Mouse (Mus musculus) embryonic facial prominence, embryonic 14.5 days (tissue): ENCODE results near the gene Hspb11. TPM values are rescaled to one million over a fixed set of nuclear protein-coding genes. Genes with fewer than 3 reads are reported as not detected.

Source experiments
- ATAC-seq: fragments of 200-750 bp; cut with Nextera tagmentation; 2 replicates; pipeline ENCODE4 v1.8.0; 2017; ENCODE audit warnings: low read depth, moderate number of reproducible peaks, moderate TSS enrichment
- DNase-seq: peaks from one replicate; pipeline ENCODE4 v3.0.0-alpha.2; 2015; ENCODE audit warnings: low spot score
- H3K27ac ChIP-seq: fragments of 300-500 bp; sonication (generic); replicated peaks from 2 replicates; pipeline ENCODE4 v1.5.1; 2014; ENCODE audit warnings: low read depth, mild to moderate bottlenecking, low read length, moderate library complexity
- H3K27me3 ChIP-seq: fragments of 300-500 bp; sonication (generic); replicated peaks from 2 replicates; pipeline ENCODE4 v1.6.1; 2014; ENCODE audit warnings: low read length; ENCODE audit not compliant: control insufficient read depth, insufficient read depth
- H3K36me3 ChIP-seq: fragments of 300-500 bp; sonication (generic); 2 replicates; pipeline ENCODE4 v1.6.1; 2014; ENCODE audit warnings: low read length, mixed read lengths; ENCODE audit not compliant: control insufficient read depth, insufficient read depth
- H3K4me1 ChIP-seq: fragments of 300-500 bp; sonication (generic); 2 replicates; pipeline ENCODE4 v1.6.1; 2014; ENCODE audit warnings: antibody characterized with exemption, low read length; ENCODE audit not compliant: control insufficient read depth, insufficient read depth
- H3K4me2 ChIP-seq: fragments of 300-500 bp; sonication (generic); 2 replicates; pipeline ENCODE4 v1.6.1; 2014; ENCODE audit warnings: low read depth, mild to moderate bottlenecking, low read length, moderate library complexity, mixed read lengths
- H3K4me3 ChIP-seq: fragments of 300-500 bp; sonication (generic); 2 replicates; pipeline ENCODE4 v1.5.1; 2014; ENCODE audit warnings: low read depth, mild to moderate bottlenecking, low read length
- H3K9ac ChIP-seq: fragments of 300-500 bp; sonication (generic); 2 replicates; pipeline ENCODE4 v1.6.1; 2014; ENCODE audit warnings: low read depth, mild to moderate bottlenecking, low read length, moderate library complexity, mixed read lengths
- H3K9me3 ChIP-seq: fragments of 300-500 bp; sonication (generic); 2 replicates; pipeline ENCODE4 v1.6.1; 2016; ENCODE audit warnings: low read length; ENCODE audit not compliant: control insufficient read depth
- WGBS: fragments of 180-500 bp; shearing (Covaris S2); extraction: QIAGEN DNeasy Blood & Tissue Kit; methylation state at CpG from one replicate; pipeline ENCODE4 v1.1.7; 2014; 5-methylcytosine and 5-hydroxymethylcytosine counted together
- polyA plus RNA-seq: library from polyadenylated mRNA; unstranded; fragments of >200 nt; fragmentation: Nextera tagmentation; extraction: Ambion mirVana; gene quantifications from 2 replicates; pipeline ENCODE4 v1.2.1, GENCODE M21; 2014

The Hspb11 gene
- polyA plus RNA-seq, 1 experiment from 2014 or later: 50.6 TPM

- Histone ChIP-seq H3K27ac (peak within 1 kb of the TSS; percentile 62), H3K9me3 (no peaks in the 10 kb centered on the region), H3K27me3 (no peaks in the 10 kb centered on the region), H3K36me3 (peaks cover 15% of the 10 kb centered on the region; the same call in 1 of the 2 replicates), H3K4me1 (peaks cover 9% of the 10 kb centered on the region; the same call in 1 of the 2 replicates), H3K4me3 (peak within 1 kb of the TSS; percentile 63), H3K9ac (peak within 1 kb of the TSS; percentile 68), H3K4me2 (peak within 1 kb of the TSS; percentile 80)
- ATAC-seq: peak; percentile 96
- under 1% methylated on average over 29 of the region's 29 CpGs for WGBS
- DNase-seq: peak; percentile 97
These were observed 60.5 kb downstream of the Hspb11 start, which contains the start of gene Yipf1 for GRCm38 (mm10) chr4:107313690-107314478. Gene Yipf1 (plus strand): TSS chr4:107314363.

GRCm38 (mm10) chr4:107314479-107314805, 61.0 kb downstream of the Hspb11 start:
- H3K27me3 ChIP-seq: no peaks in the 10 kb centered on the region
- H3K27ac ChIP-seq: no peak overlapping the region
- H3K4me2 ChIP-seq: peak overlapping the region; percentile 80
- ATAC-seq (no peak; the same call in 1 of the 2 replicates), DNase-seq (no peak)
- no peaks in the 10 kb centered on the region for H3K9me3 ChIP-seq
- peak overlapping the region; percentile 68 for H3K9ac ChIP-seq
- H3K36me3 ChIP-seq: peaks cover 20% of the 10 kb centered on the region
- peaks cover 9% of the 10 kb centered on the region; the same call in 1 of the 2 replicates for H3K4me1 ChIP-seq
- 9% methylated on average over 7 of the region's 7 CpGs for WGBS
- H3K4me3 ChIP-seq: peak overlapping the region; percentile 63

DNA sequence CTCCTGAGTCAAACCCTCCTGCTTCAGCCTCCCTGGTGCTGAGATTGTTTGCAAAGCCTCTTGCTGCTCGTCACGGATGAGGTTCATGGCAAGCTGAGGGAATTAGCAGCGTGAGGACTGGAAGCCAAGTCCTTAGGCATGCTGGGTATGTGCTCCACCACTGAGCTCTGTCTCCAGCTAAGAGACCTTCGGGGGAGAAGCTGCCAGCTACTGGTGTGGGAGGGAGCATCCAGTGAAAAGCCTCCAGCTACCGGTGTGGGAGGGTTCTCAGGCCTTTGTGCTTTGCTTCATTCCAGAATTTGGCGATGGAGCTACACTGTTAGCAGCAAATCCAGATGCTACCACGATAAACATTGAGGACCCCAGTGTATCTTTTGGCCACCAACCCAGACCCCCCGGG, 65.3 kb downstream of the Hspb11 start:
- ATAC-seq: no peak
- no peak overlapping the region for H3K27ac ChIP-seq
- H3K27me3 ChIP-seq: no peaks in the 10 kb centered on the region
- no peak overlapping the region for H3K4me3 ChIP-seq
- peaks cover 54% of the 10 kb centered on the region for H3K36me3 ChIP-seq
- no peak for DNase-seq
- no peak overlapping the region for H3K4me2 ChIP-seq
- peaks cover 6% of the 10 kb centered on the region; the same call in 1 of the 2 replicates for H3K4me1 ChIP-seq
- no peak overlapping the region for H3K9ac ChIP-seq
- 77% methylated on average over 8 of the region's 8 CpGs for WGBS
- no peaks in the 10 kb centered on the region for H3K9me3 ChIP-seq

- DNase-seq: no peak
- Histone ChIP-seq H3K36me3 (peaks cover 63% of the 10 kb centered on the region), H3K4me2 (no peak overlapping the region), H3K4me3 (no peak overlapping the region), H3K27ac (no peak overlapping the region), H3K9ac (no peak overlapping the region), H3K27me3 (no peaks in the 10 kb centered on the region), H3K4me1 (no peaks in the 10 kb centered on the region), H3K9me3 (no peaks in the 10 kb centered on the region)
- 80% methylated on average over 2 of the region's 2 CpGs for WGBS
- no peak for ATAC-seq
These were observed 67.6 kb downstream of the Hspb11 start for GRCm38 (mm10) chr4:107321041-107321440.

- Histone ChIP-seq H3K4me3 (no peak overlapping the region), H3K9ac (no peak overlapping the region), H3K27me3 (no peaks in the 10 kb centered on the region), H3K9me3 (no peaks in the 10 kb centered on the region), H3K4me1 (no peaks in the 10 kb centered on the region), H3K36me3 (peaks cover 62% of the 10 kb centered on the region), H3K4me2 (no peak overlapping the region), H3K27ac (no peak overlapping the region)
- DNase-seq (no peak), ATAC-seq (no peak)
- 90% methylated on average over 2 of the region's 2 CpGs for WGBS
These were observed 69.7 kb downstream of the Hspb11 start for GRCm38 (mm10) chr4:107323113-107323512.

- H3K27me3 ChIP-seq: no peaks in the 10 kb centered on the region
- H3K36me3 ChIP-seq: peaks cover 35% of the 10 kb centered on the region
- H3K4me1 ChIP-seq: no peaks in the 10 kb centered on the region
- H3K4me3 ChIP-seq: no peak overlapping the region
- WGBS: 89% methylated on average over 8 of the region's 8 CpGs
- H3K27ac ChIP-seq: no peak overlapping the region
- ATAC-seq: no peak
- no peak for DNase-seq
- H3K9me3 ChIP-seq: 0 out of 2 replicates have a peak, but pooled peaks cover 1% of the 10 kb centered on the region
- no peak overlapping the region for H3K4me2 ChIP-seq
- H3K9ac ChIP-seq: no peak overlapping the region
These were observed 75.1 kb downstream of the Hspb11 start for GRCm38 (mm10) chr4:107328530-107328929.

Other genes with a start within 250 kb of the Hspb11 start
- gene Mrpl37, start 186.7 kb upstream of the Hspb11 start, polyA plus RNA-seq: 91.3 and 95.5 TPM in 2 replicates
- 5.3 and 8.6 TPM in 2 replicates for gene Cyb5rl, start 186.6 kb upstream of the Hspb11 start, polyA plus RNA-seq
- gene Cdcp2, start 156.7 kb upstream of the Hspb11 start, polyA plus RNA-seq: 0.11 TPM in 1 of 2 replicates, not detected in the other
- gene Tmem59, start 75.2 kb upstream of the Hspb11 start, polyA plus RNA-seq: 464 and 480 TPM in 2 replicates
- gene Tceanc2, start 74.5 kb upstream of the Hspb11 start, polyA plus RNA-seq: 36.8 and 41.4 TPM in 2 replicates
- 0.18 TPM in 1 of 2 replicates, not detected in the other for gene Ldlrad1, start 44.4 kb upstream of the Hspb11 start, polyA plus RNA-seq
- gene Lrrc42, start 61 bp upstream of the Hspb11 start, polyA plus RNA-seq: 75.2 and 77.6 TPM in 2 replicates
- gene Dio1, start 53.6 kb downstream of the Hspb11 start, polyA plus RNA-seq: not detected in 2 replicates
- 52.4 and 55.9 TPM in 2 replicates for gene Yipf1, start 60.8 kb downstream of the Hspb11 start, polyA plus RNA-seq
- gene Ndc1, start 114.2 kb downstream of the Hspb11 start, polyA plus RNA-seq: 34.0 and 36.8 TPM in 2 replicates
- gene Glis1, start 181.0 kb downstream of the Hspb11 start, polyA plus RNA-seq: 10.8 and 12.1 TPM in 2 replicates